Mouse (Mus musculus): ENCODE data around the gene Mgst2.

Mgst2 gene

GRCm38 (mm10) chr3:51701281-51701751, 41.2 kb downstream of the Mgst2 start:
- DNase-seq (ENCODE audit: low spot score), result peak; percentile 33

GRCm38 (mm10) chr3:51701950-51702349, 41.8 kb downstream of the Mgst2 start:
- no peak for DNase-seq (ENCODE audit: low spot score)

GRCm38 (mm10) chr3:51702701-51703286, 42.6 kb downstream of the Mgst2 start:
- no peak for DNase-seq (ENCODE audit: low spot score)

- DNase-seq (ENCODE audit: low spot score), result no peak
Observed at GRCm38 (mm10) chr3:51703478-51703877, 43.3 kb downstream of the Mgst2 start.

GRCm38 (mm10) chr3:51705220-51705619, 45.1 kb downstream of the Mgst2 start:
- no peak for DNase-seq (ENCODE audit: low spot score)

GRCm38 (mm10) chr3:51708375-51708745, 48.2 kb downstream of the Mgst2 start:
- DNase-seq (ENCODE audit: low spot score), result no peak

- peak; percentile 65 for DNase-seq (ENCODE audit: low spot score)
Observed at GRCm38 (mm10) chr3:51708746-51709411, 48.7 kb downstream of the Mgst2 start.

- DNase-seq (ENCODE audit: low spot score), result no peak
Observed at GRCm38 (mm10) chr3:51712382-51712781, 52.2 kb downstream of the Mgst2 start.

- no peak for DNase-seq (ENCODE audit: low spot score)
Observed at GRCm38 (mm10) chr3:51713233-51713632, 53.1 kb downstream of the Mgst2 start.

- DNase-seq (ENCODE audit: low spot score), result no peak
Observed at GRCm38 (mm10) chr3:51714469-51714868, 54.3 kb downstream of the Mgst2 start.

GRCm38 (mm10) chr3:51717455-51717854, 57.3 kb downstream of the Mgst2 start:
- DNase-seq (ENCODE audit: low spot score), result no peak

- DNase-seq (ENCODE audit: low spot score), result no peak
Observed at GRCm38 (mm10) chr3:51717909-51718308, 57.7 kb downstream of the Mgst2 start.

- no peak for DNase-seq (ENCODE audit: low spot score)
Observed at GRCm38 (mm10) chr3:51719373-51719772, 59.2 kb downstream of the Mgst2 start.

GRCm38 (mm10) chr3:51719982-51720381, 59.8 kb downstream of the Mgst2 start:
- no peak for DNase-seq (ENCODE audit: low spot score)

- no peak for DNase-seq (ENCODE audit: low spot score)
Observed at GRCm38 (mm10) chr3:51726257-51726656, 66.1 kb downstream of the Mgst2 start.

GRCm38 (mm10) chr3:51727487-51727886, 67.3 kb downstream of the Mgst2 start:
- DNase-seq (ENCODE audit: low spot score), result no peak

GRCm38 (mm10) chr3:51727968-51728367, 67.8 kb downstream of the Mgst2 start:
- DNase-seq (ENCODE audit: low spot score), result no peak

- DNase-seq (ENCODE audit: low spot score), result no peak
Observed at GRCm38 (mm10) chr3:51728456-51728855, 68.3 kb downstream of the Mgst2 start.

- DNase-seq (ENCODE audit: low spot score), result no peak
Observed at GRCm38 (mm10) chr3:51729109-51729918, 69.2 kb downstream of the Mgst2 start.

- no peak for DNase-seq (ENCODE audit: low spot score)
Observed at GRCm38 (mm10) chr3:51730662-51731061, 70.5 kb downstream of the Mgst2 start.

GRCm38 (mm10) chr3:51731949-51732636, 71.9 kb downstream of the Mgst2 start:
- DNase-seq (ENCODE audit: low spot score), result no peak

Measured in ovary, postnatal 10 days (tissue).